Mouse (Mus musculus) stomach, embryonic 16.5 days (tissue): ENCODE measurements at regions not wholly inside any gene's neighbourhood (a gene's known extent, or its start where the extent isn't known, plus 50 kb on each side); places are given as distances from the start of the nearest gene placed in this dataset.

Experiments
- ATAC-seq: fragments of 200-750 bp; cut with Nextera tagmentation; 2 replicates; pipeline ENCODE4 v1.8.0; 2017; ENCODE audit warnings: moderate number of reproducible peaks, moderate TSS enrichment; ENCODE audit not compliant: insufficient read depth, low FRiP score
- H3K27ac ChIP-seq: fragments of 300-500 bp; sonication (generic); 2 replicates; pipeline ENCODE4 v1.5.1; 2014; ENCODE audit warnings: low read length
- H3K27me3 ChIP-seq: fragments of 300-500 bp; sonication (generic); 2 replicates; pipeline ENCODE4 v1.6.1; 2014; ENCODE audit warnings: low read length, control low read depth, mixed read lengths; ENCODE audit not compliant: control insufficient read depth, insufficient read depth
- H3K36me3 ChIP-seq: fragments of 300-500 bp; sonication (generic); 2 replicates; pipeline ENCODE4 v1.6.1; 2014; ENCODE audit warnings: low read length; ENCODE audit not compliant: control insufficient read depth, insufficient read depth
- H3K4me1 ChIP-seq: fragments of 300-500 bp; sonication (generic); 2 replicates; pipeline ENCODE4 v1.6.1; 2014; ENCODE audit warnings: low read length, control low read depth, mixed read lengths; ENCODE audit not compliant: control insufficient read depth, insufficient read depth
- H3K4me2 ChIP-seq: fragments of 300-500 bp; sonication (generic); 2 replicates; pipeline ENCODE4 v1.6.1; 2014; ENCODE audit warnings: low read depth, low read length, mixed read lengths
- H3K4me3 ChIP-seq: fragments of 300-500 bp; sonication (generic); replicated peaks from 2 replicates; pipeline ENCODE4 v1.5.1; 2014; ENCODE audit warnings: mild to moderate bottlenecking, low read length
- H3K9ac ChIP-seq: fragments of 300-500 bp; sonication (generic); 2 replicates; pipeline ENCODE4 v1.6.1; 2014; ENCODE audit warnings: low read length
- H3K9me3 ChIP-seq: fragments of 300-500 bp; sonication (generic); replicated peaks from 2 replicates; pipeline ENCODE4 v1.6.1; 2016; ENCODE audit warnings: low read length, control low read depth; ENCODE audit not compliant: control insufficient read depth
- WGBS: fragments of 180-500 bp; shearing (Covaris S2); extraction: QIAGEN DNeasy Blood & Tissue Kit; methylation state at CpG from one replicate; pipeline ENCODE4 v1.1.7; 2014; 5-methylcytosine and 5-hydroxymethylcytosine counted together

GRCm38 (mm10) chr6:51786836-51787235, 225.5 kb downstream of the Skap2 start:
- H3K27me3 ChIP-seq, result no peaks in the 10 kb centered on the region
- H3K4me2 ChIP-seq, result no peak overlapping the region
- no peak overlapping the region for H3K4me3 ChIP-seq
- WGBS, result 70% methylated on average over 3 of the region's 3 CpGs
- H3K4me1 ChIP-seq, result no peaks in the 10 kb centered on the region
- no peaks in the 10 kb centered on the region for H3K36me3 ChIP-seq
- H3K9ac ChIP-seq, result no peak overlapping the region
- no peak overlapping the region for H3K27ac ChIP-seq
- no peaks in the 10 kb centered on the region for H3K9me3 ChIP-seq
- ATAC-seq, result no peak

DNA sequence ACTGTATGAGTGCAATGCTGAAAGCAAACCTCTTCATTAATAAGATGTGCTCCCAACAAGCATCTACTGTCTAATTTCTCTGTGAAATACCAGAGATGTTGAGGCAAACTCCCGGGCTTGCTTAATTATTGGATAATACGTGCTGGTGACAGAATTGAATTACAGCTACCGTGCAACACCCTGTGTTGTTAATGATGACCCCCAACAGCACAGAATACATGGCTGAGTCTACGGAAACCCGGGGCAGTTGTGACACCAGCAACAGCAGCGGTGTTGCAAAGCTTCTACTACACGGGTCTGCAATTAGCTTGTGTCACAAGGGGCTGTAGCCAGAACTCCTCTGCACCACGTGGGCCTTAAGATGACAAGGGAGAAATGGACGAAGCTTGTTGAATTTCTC, 224.2 kb downstream of the Skap2 start:
- no peaks in the 10 kb centered on the region for H3K27me3 ChIP-seq
- no peak overlapping the region for H3K9ac ChIP-seq
- WGBS, result 83% methylated on average over 9 of the region's 9 CpGs
- no peaks in the 10 kb centered on the region for H3K36me3 ChIP-seq
- no peak overlapping the region for H3K4me2 ChIP-seq
- H3K4me1 ChIP-seq, result no peaks in the 10 kb centered on the region
- no peaks in the 10 kb centered on the region for H3K9me3 ChIP-seq
- no peak for ATAC-seq
- no peak overlapping the region for H3K4me3 ChIP-seq
- H3K27ac ChIP-seq, result no peak overlapping the region

DNA sequence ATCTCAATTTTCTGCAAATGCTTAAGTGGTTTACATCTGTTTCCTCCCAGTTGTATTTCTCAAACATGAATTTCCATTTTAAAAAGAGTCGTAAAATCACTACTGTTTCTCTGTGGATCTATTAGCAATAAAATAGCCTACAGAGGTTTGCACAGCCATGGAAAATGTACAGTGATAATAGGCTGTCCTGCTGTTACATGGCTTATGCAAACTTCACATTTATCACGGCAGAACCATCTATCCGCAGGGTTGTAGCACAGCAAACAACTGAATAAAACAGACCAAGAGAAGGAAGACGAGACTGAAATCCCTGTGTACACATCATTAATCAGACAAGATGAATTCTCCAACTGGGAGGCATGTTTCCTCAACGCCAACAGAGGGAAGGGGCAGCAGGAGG, 222.1 kb downstream of the Skap2 start:
- 36% methylated on average over 5 of the region's 5 CpGs for WGBS
- Histone ChIP-seq H3K9ac (no peak overlapping the region), H3K4me3 (no peak overlapping the region), H3K4me2 (no peak overlapping the region), H3K27ac (no peak overlapping the region), H3K4me1 (no peaks in the 10 kb centered on the region), H3K36me3 (no peaks in the 10 kb centered on the region), H3K9me3 (no peaks in the 10 kb centered on the region), H3K27me3 (no peaks in the 10 kb centered on the region)
- no peak for ATAC-seq

DNA sequence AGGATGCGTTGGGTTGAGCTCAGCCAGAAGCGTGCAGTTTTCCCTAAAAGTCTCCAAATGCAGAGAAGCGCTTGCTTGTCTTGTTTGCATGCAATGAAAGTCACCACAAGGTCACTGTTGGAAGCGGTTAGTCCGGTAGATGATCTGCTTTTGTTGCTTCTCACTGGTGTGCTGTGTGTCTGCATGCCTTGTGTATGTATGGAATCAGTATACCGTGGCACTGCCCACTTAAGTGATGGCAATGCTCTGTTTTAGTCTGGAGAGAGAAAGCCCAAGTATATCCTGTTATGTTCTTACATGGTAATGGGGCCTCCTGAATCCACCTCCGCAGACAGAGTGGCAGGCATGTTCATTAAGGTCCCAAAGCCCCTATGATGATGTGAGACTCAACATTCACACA, 221.7 kb downstream of the Skap2 start:
- H3K27ac ChIP-seq, result no peak overlapping the region
- H3K4me1 ChIP-seq, result no peaks in the 10 kb centered on the region
- WGBS, result 70% methylated on average over 7 of the region's 7 CpGs
- no peaks in the 10 kb centered on the region for H3K36me3 ChIP-seq
- H3K4me3 ChIP-seq, result no peak overlapping the region
- H3K9me3 ChIP-seq, result no peaks in the 10 kb centered on the region
- no peak overlapping the region for H3K9ac ChIP-seq
- H3K27me3 ChIP-seq, result no peaks in the 10 kb centered on the region
- ATAC-seq, result no peak
- no peak overlapping the region for H3K4me2 ChIP-seq

GRCm38 (mm10) chr6:51795300-51795699, 217.0 kb downstream of the Skap2 start:
- Histone ChIP-seq H3K4me3 (no peak overlapping the region), H3K4me1 (no peaks in the 10 kb centered on the region), H3K9ac (no peak overlapping the region), H3K4me2 (no peak overlapping the region), H3K27me3 (no peaks in the 10 kb centered on the region), H3K9me3 (no peaks in the 10 kb centered on the region), H3K27ac (no peak overlapping the region), H3K36me3 (no peaks in the 10 kb centered on the region)
- WGBS, result 53% methylated on average over 4 of the region's 4 CpGs
- ATAC-seq, result no peak

- ATAC-seq, result no peak
- Histone ChIP-seq H3K4me1 (no peaks in the 10 kb centered on the region), H3K27me3 (no peaks in the 10 kb centered on the region), H3K9me3 (no peaks in the 10 kb centered on the region), H3K4me3 (no peak overlapping the region), H3K27ac (no peak overlapping the region), H3K4me2 (no peak overlapping the region), H3K36me3 (no peaks in the 10 kb centered on the region), H3K9ac (no peak overlapping the region)
- 75% methylated on average over 12 of the region's 12 CpGs for WGBS
Observed at GRCm38 (mm10) chr6:51798577-51799240, 213.6 kb downstream of the Skap2 start.

- H3K27ac ChIP-seq, result no peak overlapping the region
- H3K4me1 ChIP-seq, result no peaks in the 10 kb centered on the region
- H3K4me2 ChIP-seq, result no peak overlapping the region
- no peaks in the 10 kb centered on the region for H3K9me3 ChIP-seq
- 82% methylated on average over 7 of the region's 7 CpGs for WGBS
- no peak overlapping the region for H3K9ac ChIP-seq
- no peaks in the 10 kb centered on the region for H3K27me3 ChIP-seq
- H3K36me3 ChIP-seq, result no peaks in the 10 kb centered on the region
- no peak for ATAC-seq
- no peak overlapping the region for H3K4me3 ChIP-seq
Observed at GRCm38 (mm10) chr6:51805656-51806055, 206.7 kb downstream of the Skap2 start.
